Mouse (Mus musculus): ENCODE results near the gene Tigd4. TPM values are rescaled to one million over a fixed set of nuclear protein-coding genes. Genes with fewer than 3 reads are reported as not detected.
"Not testable (repeated sequence)": the region's sequence is repeated elsewhere in the genome, so short reads cannot be mapped to it uniquely, and the experiment has no call there.

Gene Tigd4
- not detected in 2 replicates for polyA plus RNA-seq (2012; rRNA removed)

- Histone ChIP-seq H3K27me3 (ENCODE audit: control insufficient read depth, insufficient read depth, low read length) (peaks cover 5% of the 10 kb centered on the region; the same call in 1 of the 2 replicates), H3K4me1 (ENCODE audit: control insufficient read depth, insufficient read depth, insufficient read length) (peaks cover 2% of the 10 kb centered on the region; the same call in 1 of the 2 replicates), H3K27ac (ENCODE audit: insufficient read depth, low read length) (no peak within 1 kb of the TSS), H3K4me3 (ENCODE audit: extremely low read depth, insufficient read depth, insufficient read length) (no peak within 1 kb of the TSS), H3K36me3 (ENCODE audit: control insufficient read depth, insufficient read depth, low read length) (no peaks in the 10 kb centered on the region)
- WGBS = 92% methylated on average over 2 of the region's 2 CpGs
- no peak for TF ChIP-seq POLR2A (IDR thresholded peaks at IDR 0.05; ENCODE audit: low read depth, low read length)
- no peak for TF ChIP-seq CTCF (IDR thresholded peaks at IDR 0.05; ENCODE audit: extremely low read depth, insufficient read depth, insufficient read length, insufficient replicate concordance)
- no peak for DNase-seq (ENCODE audit: low read depth in 1 of 2, low spot score in 2 of 2)
Measured at GRCm38 (mm10) chr3:84593274-84593673, at the start of gene Tigd4. Tigd4 (plus strand) TSS chr3:84593574.

- TF ChIP-seq POLR2A (IDR thresholded peaks at IDR 0.05; ENCODE audit: low read depth, low read length) = no peak
- TF ChIP-seq CTCF (IDR thresholded peaks at IDR 0.05; ENCODE audit: extremely low read depth, insufficient read depth, insufficient read length, insufficient replicate concordance) = no peak
- Histone ChIP-seq H3K4me3 (ENCODE audit: extremely low read depth, insufficient read depth, insufficient read length) (no peak overlapping the region), H3K36me3 (ENCODE audit: control insufficient read depth, insufficient read depth, low read length) (no peaks in the 10 kb centered on the region; the same call in 1 of the 2 replicates), H3K27ac (ENCODE audit: insufficient read depth, low read length) (no peak overlapping the region), H3K27me3 (ENCODE audit: control insufficient read depth, insufficient read depth, low read length) (no peaks in the 10 kb centered on the region), H3K4me1 (ENCODE audit: control insufficient read depth, insufficient read depth, insufficient read length) (peaks cover 5% of the 10 kb centered on the region; the same call in 1 of the 2 replicates)
- 36% methylated on average over 8 of the region's 8 CpGs for WGBS
- DNase-seq (ENCODE audit: low read depth in 1 of 2, low spot score in 2 of 2) = peak; percentile 21 to 30
Measured at GRCm38 (mm10) chr3:84547177-84547576, 46.2 kb upstream of the Tigd4 start.

- peaks cover 3% of the 10 kb centered on the region; the same call in 1 of the 2 replicates for H3K4me1 ChIP-seq (ENCODE audit: control insufficient read depth, insufficient read depth, insufficient read length)
- no peak for TF ChIP-seq CTCF (IDR thresholded peaks at IDR 0.05; ENCODE audit: extremely low read depth, insufficient read depth, insufficient read length, insufficient replicate concordance)
- TF ChIP-seq POLR2A (IDR thresholded peaks at IDR 0.05; ENCODE audit: low read depth, low read length) = no peak
- H3K36me3 ChIP-seq (ENCODE audit: control insufficient read depth, insufficient read depth, low read length) = no peaks in the 10 kb centered on the region
- DNase-seq (ENCODE audit: low read depth in 1 of 2, low spot score in 2 of 2) = no peak
- H3K27me3 ChIP-seq (ENCODE audit: control insufficient read depth, insufficient read depth, low read length) = no peaks in the 10 kb centered on the region
- H3K27ac ChIP-seq (ENCODE audit: insufficient read depth, low read length) = no peak overlapping the region
- 84% methylated on average over 3 of the region's 3 CpGs for WGBS
- no peak overlapping the region for H3K4me3 ChIP-seq (ENCODE audit: extremely low read depth, insufficient read depth, insufficient read length)
Measured at GRCm38 (mm10) chr3:84555780-84556179, 37.6 kb upstream of the Tigd4 start.

- peaks cover 5% of the 10 kb centered on the region; the same call in 1 of the 2 replicates for H3K4me1 ChIP-seq (ENCODE audit: control insufficient read depth, insufficient read depth, insufficient read length)
- H3K4me3 ChIP-seq (ENCODE audit: extremely low read depth, insufficient read depth, insufficient read length) = no peak overlapping the region
- H3K27ac ChIP-seq (ENCODE audit: insufficient read depth, low read length) = no peak overlapping the region
- 100% methylated on average over 3 of the region's 3 CpGs for WGBS
- no peak for DNase-seq (ENCODE audit: low read depth in 1 of 2, low spot score in 2 of 2)
- H3K36me3 ChIP-seq (ENCODE audit: control insufficient read depth, insufficient read depth, low read length) = no peaks in the 10 kb centered on the region
- H3K27me3 ChIP-seq (ENCODE audit: control insufficient read depth, insufficient read depth, low read length) = no peaks in the 10 kb centered on the region
- TF ChIP-seq CTCF (IDR thresholded peaks at IDR 0.05; ENCODE audit: extremely low read depth, insufficient read depth, insufficient read length, insufficient replicate concordance) (no peak), POLR2A (IDR thresholded peaks at IDR 0.05; ENCODE audit: low read depth, low read length) (no peak)
Measured at GRCm38 (mm10) chr3:84558301-84558700, 35.1 kb upstream of the Tigd4 start.

- not testable (repeated sequence) for H3K27me3 ChIP-seq (ENCODE audit: control insufficient read depth, insufficient read depth, low read length); H3K4me1 ChIP-seq (ENCODE audit: control insufficient read depth, insufficient read depth, insufficient read length); H3K4me3 ChIP-seq (ENCODE audit: extremely low read depth, insufficient read depth, insufficient read length); H3K27ac ChIP-seq (ENCODE audit: insufficient read depth, low read length); H3K36me3 ChIP-seq (ENCODE audit: control insufficient read depth, insufficient read depth, low read length); DNase-seq (ENCODE audit: low read depth in 1 of 2, low spot score in 2 of 2)
- WGBS = 90% methylated on average over 2 of the region's 2 CpGs
Measured at GRCm38 (mm10) chr3:84562911-84563310, 30.5 kb upstream of the Tigd4 start.

GRCm38 (mm10) chr3:84563415-84563814 is 30.0 kb upstream of the Tigd4 start:
- no peaks in the 10 kb centered on the region for H3K27me3 ChIP-seq (ENCODE audit: control insufficient read depth, insufficient read depth, low read length)
- no peaks in the 10 kb centered on the region for H3K36me3 ChIP-seq (ENCODE audit: control insufficient read depth, insufficient read depth, low read length)
- peaks cover 4% of the 10 kb centered on the region; the same call in 1 of the 2 replicates for H3K4me1 ChIP-seq (ENCODE audit: control insufficient read depth, insufficient read depth, insufficient read length)
- no peak overlapping the region for H3K4me3 ChIP-seq (ENCODE audit: extremely low read depth, insufficient read depth, insufficient read length)
- WGBS = 74% methylated on average over 4 of the region's 4 CpGs
- no peak overlapping the region for H3K27ac ChIP-seq (ENCODE audit: insufficient read depth, low read length)
- TF ChIP-seq POLR2A (IDR thresholded peaks at IDR 0.05; ENCODE audit: low read depth, low read length) (no peak), CTCF (IDR thresholded peaks at IDR 0.05; ENCODE audit: extremely low read depth, insufficient read depth, insufficient read length, insufficient replicate concordance) (no peak)
- DNase-seq (ENCODE audit: low read depth in 1 of 2, low spot score in 2 of 2) = no peak

GRCm38 (mm10) chr3:84568540-84568939 is 24.8 kb upstream of the Tigd4 start:
- no peak for TF ChIP-seq POLR2A (IDR thresholded peaks at IDR 0.05; ENCODE audit: low read depth, low read length)
- TF ChIP-seq CTCF (IDR thresholded peaks at IDR 0.05; ENCODE audit: extremely low read depth, insufficient read depth, insufficient read length, insufficient replicate concordance) = no peak
- Histone ChIP-seq H3K27me3 (ENCODE audit: control insufficient read depth, insufficient read depth, low read length) (no peaks in the 10 kb centered on the region), H3K4me3 (ENCODE audit: extremely low read depth, insufficient read depth, insufficient read length) (no peak overlapping the region), H3K27ac (ENCODE audit: insufficient read depth, low read length) (no peak overlapping the region), H3K4me1 (ENCODE audit: control insufficient read depth, insufficient read depth, insufficient read length) (no peaks in the 10 kb centered on the region; the same call in 1 of the 2 replicates), H3K36me3 (ENCODE audit: control insufficient read depth, insufficient read depth, low read length) (no peaks in the 10 kb centered on the region)
- no peak for DNase-seq (ENCODE audit: low read depth in 1 of 2, low spot score in 2 of 2)
- WGBS = 95% methylated on average over 6 of the region's 6 CpGs

All from spleen, adult 2 months (tissue).